Mouse (Mus musculus): Measurements from ENCODE around the gene Epb42. TPM values are rescaled to one million over a fixed set of nuclear protein-coding genes. Genes with fewer than 3 reads are reported as not detected.
"Not testable (repeated sequence)": the region's sequence is repeated elsewhere in the genome, so short reads cannot be mapped to it uniquely, and the experiment has no call there.

Epb42 gene
- total RNA-seq, 2 experiments from 2014 or later: 1.1 to 1.3 TPM

DNA sequence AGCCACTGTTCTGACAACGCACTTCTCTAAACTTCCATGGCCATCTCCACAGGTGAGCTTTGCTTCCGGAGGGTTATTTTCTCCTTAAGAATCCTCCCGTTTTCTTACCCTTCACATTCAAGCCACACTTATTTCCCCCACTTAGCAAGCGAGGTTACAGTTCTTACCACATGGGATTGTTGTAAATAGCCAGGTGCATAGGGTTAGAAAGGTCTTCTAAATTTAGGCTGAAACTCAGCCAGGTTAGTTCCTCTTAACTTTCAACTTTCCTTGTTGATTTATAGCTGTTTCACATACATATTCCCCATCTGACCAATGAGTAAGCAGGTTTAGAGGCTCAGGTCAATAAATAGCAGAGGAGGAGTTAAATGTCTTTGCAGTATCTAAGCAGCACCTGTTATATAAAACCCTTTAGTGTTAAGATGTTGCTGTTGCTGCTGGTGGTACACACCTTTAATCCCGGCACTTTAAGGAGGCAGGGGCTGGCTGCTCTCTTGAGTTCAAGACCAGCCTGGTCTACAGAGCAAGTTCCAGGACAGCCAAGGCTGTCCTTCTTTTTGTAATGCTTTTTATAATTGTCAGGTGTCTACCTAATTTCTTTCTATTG lies 27.7 kb downstream of the Epb42 start:
- DNase-seq: no peak
- intact Hi-C loops (cut with DNase I): no loop called here

DNA sequence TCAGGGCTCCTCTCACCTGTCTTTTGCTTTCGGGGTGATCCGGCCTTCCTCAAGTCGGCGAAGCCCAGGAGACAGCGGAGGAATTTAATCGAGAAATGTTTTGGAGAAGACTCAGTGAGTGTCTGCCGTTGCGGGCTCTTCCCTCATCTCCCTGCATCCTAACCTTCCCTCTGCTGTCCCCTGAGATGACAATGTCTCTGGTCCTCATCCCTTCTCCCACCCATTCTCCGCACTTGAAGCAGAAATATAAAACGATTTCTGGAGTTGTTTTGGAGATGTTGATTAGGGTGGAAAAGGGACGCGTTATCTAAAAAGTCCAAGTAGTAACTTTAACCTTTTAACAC lies 28.2 kb downstream of the Epb42 start:
- intact Hi-C loops (cut with DNase I): no loop called here
- DNase-seq: no peak

DNA sequence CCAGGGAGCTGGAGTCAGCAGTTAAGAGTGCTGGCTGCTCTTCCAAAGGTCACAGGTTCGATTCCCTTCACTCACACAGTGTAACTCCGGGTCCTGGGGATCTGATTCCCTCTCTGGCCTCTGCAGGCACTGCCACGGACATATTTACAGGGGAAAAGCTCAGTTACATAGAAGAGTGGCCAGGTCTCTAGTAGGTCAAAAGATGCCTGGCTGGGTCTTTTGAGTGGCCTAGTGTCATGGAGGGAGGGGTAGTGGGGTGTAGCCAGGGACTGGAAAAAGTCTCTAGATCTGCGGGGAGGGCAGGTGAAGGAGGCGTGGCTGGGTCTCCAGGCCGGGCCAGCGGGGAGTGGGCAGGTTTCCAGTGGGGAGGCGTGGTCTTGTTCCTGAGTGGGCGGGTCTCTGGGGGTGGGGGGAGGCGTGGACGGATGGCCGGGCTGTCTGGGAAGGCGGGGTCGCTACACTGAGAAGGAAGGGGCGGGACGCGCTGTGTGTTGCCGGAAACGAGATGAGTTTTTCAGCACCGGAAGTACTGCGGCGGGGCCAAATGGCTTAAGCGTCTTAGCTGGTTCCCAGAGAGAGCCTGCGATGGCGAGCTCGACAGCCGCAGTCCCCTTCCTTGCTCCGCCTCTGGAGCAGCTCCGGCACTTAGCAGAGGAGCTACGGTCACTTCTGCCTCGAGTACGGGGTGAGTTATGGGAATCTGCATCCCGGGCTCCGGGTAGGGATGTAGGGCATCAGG lies 28.8 kb downstream of the Epb42 start, which contains the start of gene Ccndbp1:
Gene Ccndbp1 (plus strand): TSS at position 479 of the 739 bp plus-strand sequence.
- DNase-seq: peak; percentile 91 to 93
- intact Hi-C loops (cut with DNase I): no loop called here

DNA sequence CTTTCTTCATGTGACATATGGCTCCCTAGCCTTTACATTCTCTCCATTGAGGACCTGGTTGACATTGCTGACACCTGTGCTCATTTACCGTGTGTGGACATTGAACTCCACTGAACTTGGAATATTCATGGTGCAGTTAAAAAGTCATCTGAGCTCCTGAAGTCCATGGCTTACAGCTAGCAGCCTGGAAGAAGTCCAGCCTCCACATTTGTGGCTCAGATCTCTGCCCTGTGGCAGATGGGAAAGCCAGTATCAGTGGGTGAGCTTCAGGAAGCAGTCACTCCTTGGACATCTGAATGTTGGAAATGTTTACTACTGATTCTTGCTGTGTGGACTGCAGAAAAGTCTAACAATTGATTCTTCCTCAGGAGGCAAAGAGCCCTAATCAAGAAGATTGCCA lies 29.9 kb downstream of the Epb42 start:
- intact Hi-C loops (cut with DNase I): no loop called here
- DNase-seq: no peak

DNA sequence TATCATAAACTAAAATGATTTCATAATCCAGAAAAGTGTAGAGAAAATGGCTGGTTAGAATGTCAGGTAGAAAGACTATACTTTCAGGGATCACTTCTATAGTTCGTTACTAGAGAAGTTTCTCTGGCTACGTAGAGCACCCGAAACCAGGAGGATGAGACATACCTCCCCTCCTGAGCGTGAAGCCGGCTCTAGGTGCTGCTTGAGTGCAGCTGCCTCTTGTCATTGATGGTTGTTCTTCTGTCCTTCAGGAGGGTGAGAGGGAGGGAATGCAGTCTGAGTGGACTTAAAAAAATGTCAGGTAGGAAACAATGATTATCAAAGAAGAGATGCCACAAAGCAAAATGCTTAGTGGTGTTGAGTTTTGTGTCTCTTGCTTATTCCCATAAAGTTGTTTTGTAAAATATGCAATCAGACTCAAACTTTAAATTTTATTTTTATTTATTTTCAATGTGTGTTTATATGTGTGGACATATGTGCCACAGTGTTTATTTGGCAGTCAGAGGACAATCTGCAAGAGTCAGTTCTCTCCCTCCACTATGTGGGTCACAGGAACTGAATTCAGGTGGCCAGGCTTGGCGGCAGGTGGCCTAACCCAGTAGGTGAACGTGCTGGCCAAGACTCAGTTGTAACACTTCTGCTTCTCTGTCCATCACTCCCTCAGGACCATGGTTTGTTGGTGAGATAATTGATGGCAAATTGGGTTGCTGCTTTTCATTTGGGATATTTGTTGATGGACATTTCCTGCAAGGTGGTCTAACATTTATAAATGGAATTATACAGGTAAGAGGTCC lies 32.7 kb downstream of the Epb42 start:
- intact Hi-C loops (cut with DNase I): no loop called here
- DNase-seq: no peak

DNA sequence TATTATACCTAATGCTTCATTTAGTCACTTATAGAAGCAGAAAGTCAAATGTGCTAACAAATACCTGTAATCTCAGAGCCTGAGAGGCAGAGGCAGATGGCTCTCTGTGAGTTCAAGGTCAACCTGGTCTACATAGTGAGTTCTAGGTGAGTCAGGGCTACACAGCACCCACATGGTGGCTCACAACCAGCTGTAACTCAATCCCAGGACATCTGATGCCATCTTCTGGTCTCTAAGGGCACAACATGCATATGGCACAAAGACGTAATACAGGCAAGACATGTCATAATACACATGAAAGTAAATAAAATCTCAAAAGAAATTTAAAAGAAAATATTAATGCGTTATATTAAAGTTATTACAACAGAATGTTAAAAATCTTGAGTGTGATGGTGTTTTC lies 33.3 kb downstream of the Epb42 start:
- intact Hi-C loops (cut with DNase I): no loop called here
- DNase-seq: no peak

DNA sequence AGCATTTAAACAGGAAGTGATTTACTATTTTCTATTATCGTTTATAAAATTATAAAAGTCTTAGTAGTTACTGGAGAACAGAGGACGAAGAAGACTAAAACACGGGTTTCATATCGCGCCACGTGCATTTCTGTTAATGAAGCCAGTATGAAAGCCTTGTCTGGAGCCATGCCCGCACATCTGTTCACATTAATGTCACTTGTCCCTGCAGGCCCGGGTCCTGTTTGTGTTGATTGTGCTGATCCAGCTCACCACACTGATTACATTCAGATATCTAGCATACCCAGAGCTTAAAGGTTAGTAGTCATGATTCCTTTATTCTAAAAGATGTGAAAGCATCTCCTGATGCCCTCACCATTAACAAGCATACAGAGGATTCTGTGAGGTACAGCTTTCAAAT lies 38.0 kb downstream of the Epb42 start:
- intact Hi-C loops (cut with DNase I): no loop called here
- no peak for DNase-seq

DNA sequence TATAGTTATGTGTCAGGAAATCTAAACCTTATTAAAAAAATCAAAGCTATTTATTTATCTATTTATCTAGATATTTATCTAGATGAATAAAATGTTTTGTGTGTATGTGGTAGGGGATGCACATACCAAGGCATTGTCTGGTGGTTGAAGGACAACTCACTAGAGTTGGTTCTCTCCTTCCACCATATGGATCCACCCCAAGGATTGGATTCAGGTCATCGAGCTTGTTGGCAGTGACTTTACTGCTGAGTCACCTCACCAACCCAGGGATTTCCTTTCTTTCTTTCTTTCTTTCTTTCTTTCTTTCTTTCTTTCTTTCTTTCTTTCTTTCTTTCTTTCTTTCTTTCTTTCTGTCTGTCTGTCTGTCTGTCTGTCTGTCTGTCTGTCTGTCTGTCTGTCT lies 40.3 kb downstream of the Epb42 start:
- DNase-seq; intact Hi-C loops (cut with DNase I): not testable (repeated sequence)

DNA sequence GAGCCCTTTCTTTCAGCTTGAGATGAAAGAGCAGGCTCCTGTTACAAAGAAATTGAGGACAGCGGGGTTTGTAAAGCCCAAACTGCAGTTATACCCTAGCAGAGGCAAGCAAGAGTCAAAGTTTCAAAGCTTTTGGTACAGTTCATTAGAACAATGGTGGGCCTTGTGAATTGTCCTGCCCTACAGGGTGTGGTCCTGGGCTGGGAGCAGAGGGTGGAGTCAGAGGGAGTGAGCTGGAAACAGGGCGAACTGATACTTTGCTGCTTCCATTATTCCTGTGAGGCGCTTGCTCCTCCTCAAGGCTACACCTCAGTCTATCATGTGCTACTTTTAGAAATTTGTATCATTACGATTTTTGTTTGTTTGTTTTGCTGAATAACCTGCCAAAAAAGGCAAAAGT lies 45.7 kb downstream of the Epb42 start:
- DNase-seq: no peak
- intact Hi-C loops (cut with DNase I): no loop called here

DNA sequence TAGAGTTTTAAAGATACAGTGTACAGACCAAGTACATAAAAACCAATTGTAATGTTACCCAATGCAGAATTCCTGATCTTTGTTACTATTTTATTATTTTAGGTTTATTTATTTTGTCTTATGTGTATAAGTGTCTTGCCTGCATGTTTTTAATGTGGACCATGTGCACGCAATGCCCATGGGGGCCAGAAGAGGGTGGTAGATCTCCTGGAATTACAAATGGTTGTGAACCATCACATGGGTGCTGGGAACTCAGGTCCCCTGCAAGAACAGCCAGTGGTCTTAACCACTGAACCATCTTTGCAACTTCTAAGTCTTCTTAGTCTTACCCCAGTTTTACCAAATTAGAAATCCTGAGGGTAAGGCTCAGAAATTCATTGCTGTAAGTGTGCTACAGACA lies 51.6 kb downstream of the Epb42 start:
- intact Hi-C loops (cut with DNase I): no loop called here
- DNase-seq: no peak

DNA sequence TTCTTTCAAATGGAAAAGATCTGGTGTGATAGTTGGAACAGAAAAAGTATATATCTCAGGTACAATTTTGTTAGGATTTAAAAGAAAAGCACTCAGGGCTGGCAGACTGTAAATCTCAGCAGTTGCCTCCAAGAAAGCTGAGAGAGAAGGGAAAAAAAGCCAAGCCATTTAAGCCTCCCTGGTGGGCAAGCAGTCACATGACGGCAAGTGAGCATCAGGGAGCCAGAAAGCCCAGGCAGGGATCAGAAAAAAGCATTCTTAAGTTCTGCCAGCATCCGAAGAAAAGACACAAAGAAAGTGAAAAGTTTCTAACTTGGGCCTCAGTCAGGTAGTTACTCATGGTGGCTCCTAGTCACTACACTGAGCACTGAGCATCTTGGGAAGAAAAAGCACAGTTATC lies 53.3 kb downstream of the Epb42 start:
- DNase-seq: no peak
- intact Hi-C loops (cut with DNase I): no loop called here

DNA sequence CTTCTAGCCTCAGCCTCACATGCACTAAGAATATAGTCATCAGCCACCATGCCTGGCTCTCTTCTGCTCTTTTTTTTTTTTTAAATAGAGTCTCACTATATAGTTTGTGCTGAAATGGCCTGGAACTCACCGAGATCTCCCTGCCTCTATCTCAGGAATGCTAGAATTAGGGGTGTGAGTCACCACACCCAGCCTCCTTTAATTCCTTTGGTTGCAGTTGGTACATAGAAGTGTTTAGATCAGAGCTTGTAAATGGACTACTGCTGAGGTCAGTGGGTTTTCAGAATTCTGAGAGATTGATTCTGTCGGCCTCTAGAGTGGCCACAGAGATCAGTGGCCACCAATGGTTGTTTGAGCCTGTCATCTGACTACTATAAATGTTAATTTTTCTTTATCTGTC lies 56.0 kb downstream of the Epb42 start:
- intact Hi-C loops (cut with DNase I): no loop called here
- no peak for DNase-seq

DNA sequence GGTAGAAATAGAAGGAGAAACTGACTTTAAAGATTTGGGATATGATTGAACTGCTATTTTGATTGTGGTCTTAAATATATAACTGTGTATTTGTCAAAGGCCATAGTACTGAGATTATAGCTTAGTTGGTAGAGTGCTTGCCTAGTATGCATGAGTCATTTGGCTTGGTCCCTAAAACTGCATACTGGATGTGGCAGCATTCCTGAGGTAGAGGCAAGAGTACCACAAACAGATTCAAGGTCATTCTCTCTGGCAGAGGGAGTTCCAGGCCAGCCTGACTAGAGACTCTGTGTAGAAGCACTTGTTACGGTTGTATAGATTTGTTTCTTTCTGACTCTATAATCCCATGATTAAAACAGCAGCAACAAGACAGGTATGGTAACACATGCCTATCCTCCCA lies 57.1 kb downstream of the Epb42 start:
- no peak for DNase-seq
- intact Hi-C loops (cut with DNase I): no loop called here

DNA sequence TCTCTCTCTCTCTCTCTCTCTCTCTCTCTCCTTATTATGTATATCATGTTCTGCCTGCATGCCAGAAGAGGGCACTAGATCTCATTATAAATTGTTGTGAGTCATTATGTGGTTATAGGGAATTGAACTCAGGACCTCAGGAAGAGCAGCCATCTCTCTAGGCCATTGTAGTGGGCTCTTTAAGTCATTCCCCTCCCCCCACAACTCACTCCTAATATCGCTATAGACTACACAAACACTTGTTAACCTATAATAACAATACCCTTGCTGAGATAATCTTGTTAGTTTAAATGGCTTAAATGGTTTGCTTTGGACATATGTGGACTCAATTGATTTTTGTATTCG lies 58.2 kb downstream of the Epb42 start:
- intact Hi-C loops (cut with DNase I): no loop called here
- DNase-seq: no peak

DNA sequence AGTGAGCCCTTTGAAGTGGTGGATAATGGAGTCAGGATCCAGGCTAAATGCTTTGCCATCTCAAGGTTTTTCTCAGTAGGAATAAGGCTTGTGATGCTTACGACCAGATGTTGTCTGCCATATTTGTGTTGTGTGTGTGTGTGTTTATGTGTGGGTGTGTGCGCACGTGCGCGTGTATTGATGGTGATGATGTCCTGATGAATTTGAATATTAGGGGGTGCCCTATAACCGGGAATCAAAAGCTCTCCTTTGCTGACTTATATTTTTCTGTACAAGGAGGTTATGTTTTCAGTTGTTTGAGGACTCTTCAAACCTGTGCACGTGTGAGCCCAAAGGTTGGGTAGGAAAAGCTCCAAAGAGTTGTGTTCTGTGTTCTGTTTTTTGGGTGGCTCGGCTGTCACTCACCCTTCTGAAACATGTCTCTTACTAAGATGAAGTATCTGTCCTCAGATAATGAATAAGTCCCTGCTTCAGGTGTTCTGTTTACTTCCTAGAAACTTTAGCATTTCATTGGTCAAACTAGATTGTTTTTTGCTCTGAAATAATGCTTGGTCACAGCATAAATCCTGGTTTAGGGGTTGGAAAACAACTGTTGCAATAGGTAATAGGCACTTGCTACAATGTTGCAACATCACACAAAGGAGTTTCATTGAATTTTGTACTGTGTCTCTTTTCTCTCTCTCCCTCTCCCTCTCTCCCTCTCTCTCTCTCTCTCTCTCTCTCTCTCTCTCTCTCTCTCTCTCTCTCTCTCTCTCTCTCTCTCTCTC lies 58.8 kb downstream of the Epb42 start:
- intact Hi-C loops (cut with DNase I): no loop called here
- DNase-seq: no peak

DNA sequence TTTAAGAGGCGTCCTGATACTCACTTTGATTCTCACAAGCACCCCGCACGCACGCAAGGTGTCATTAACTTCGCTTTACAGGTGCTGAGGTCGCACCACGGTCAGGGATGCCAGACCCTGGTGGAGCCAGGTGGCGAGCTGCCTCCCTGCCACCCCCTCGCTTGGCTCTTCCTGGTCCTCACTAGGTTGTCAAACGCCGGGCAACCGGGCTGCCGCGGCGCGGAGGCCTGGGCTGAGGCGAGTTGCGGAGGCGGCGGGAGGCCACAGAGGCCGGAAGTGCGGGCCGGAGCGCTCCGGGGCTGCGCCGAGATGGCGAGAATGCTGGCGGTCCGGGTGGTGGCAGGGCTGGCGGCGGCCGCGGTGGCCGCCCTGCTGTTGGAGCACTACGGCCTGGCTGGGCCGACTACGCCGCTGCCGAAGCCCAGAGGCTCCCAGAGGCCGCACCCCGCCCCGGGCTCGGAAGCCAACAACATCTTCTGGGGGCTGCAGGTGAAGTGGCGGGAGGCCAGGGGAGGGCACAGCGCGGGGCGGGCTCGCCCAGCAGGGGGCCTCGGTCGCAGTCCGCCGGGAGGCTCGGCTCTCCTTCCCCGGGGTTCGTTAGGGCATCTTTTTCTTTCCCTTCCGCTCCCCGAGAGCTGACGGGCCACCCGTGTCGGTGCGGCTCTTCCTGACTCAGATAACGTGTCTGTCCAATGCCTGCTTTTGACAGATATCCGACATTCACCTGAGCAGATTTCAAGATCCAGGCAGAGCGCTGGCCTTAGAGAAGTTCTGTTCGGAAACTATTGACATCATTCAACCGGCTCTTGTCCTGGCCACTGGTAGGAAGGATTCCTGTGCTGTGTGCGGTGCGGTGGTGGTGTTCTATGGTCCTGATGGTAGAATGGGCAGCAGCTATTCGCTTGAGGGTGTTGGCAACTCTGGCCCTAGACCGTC lies 59.6 kb downstream of the Epb42 start, which contains the start of gene Tmem62:
Gene Tmem62 (plus strand): TSS at position 28 of the 936 bp plus-strand sequence.
- DNase-seq: peak; percentile 72 to 76
- intact Hi-C loops (cut with DNase I): no loop called here

DNA sequence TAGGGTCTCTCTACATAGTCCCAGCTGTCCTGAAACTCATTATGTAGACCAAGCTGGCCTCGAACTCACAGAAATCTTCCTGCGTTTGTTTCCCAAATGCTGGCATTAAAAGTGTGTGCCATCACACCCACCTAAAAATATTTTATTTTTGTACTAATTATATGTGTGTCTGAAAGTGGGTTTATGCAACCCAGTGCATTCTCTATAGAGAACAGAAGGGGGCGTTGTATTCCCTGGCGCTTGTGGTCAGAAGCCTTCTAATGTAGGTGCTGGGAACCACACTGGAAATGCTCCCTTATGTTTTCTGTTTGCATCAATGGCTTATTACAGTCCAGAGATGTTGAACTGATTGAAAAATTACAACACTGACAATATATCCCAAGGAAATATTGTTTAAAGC lies 60.6 kb downstream of the Epb42 start:
- no peak for DNase-seq
- intact Hi-C loops (cut with DNase I): no loop called here

DNA sequence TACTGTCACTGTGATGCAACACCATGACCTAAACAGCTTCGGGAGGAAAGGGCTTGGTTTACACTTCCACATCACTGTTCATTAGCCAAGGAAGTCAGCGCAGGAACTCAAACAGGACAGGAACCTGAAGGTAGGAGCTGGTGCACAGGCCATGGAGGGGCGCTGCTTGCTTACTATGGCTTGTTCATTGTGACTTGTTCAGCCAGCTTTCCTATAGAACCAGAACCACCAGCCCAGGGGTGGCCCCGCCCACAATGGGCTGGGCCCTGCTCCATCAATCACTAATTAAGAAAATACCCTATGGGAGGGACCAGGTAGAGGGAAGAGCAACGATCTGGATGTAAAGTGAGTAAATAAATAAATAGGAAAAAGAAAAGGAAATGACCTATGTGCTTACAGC lies 63.9 kb downstream of the Epb42 start:
- DNase-seq: no peak
- intact Hi-C loops (cut with DNase I): no loop called here

DNA sequence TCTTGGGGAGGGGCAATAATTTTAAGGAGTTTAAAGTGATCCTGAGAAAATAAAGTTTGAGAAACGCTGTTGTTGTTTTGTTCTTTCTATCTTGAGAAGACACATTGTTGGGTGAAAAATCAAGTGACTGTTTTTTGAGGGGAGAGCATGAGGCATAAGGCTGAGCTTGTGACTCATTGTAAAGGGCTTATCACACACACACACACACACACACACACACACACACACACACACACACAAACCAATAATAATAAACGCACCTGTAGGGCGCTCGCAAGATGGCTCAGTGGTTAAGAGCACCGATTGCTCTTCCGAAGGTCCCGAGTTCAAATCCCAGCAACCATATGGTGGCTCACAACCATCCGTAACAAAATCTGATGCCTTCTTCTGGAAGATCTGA lies 64.6 kb downstream of the Epb42 start:
- DNase-seq; intact Hi-C loops (cut with DNase I): not testable (repeated sequence)

DNA sequence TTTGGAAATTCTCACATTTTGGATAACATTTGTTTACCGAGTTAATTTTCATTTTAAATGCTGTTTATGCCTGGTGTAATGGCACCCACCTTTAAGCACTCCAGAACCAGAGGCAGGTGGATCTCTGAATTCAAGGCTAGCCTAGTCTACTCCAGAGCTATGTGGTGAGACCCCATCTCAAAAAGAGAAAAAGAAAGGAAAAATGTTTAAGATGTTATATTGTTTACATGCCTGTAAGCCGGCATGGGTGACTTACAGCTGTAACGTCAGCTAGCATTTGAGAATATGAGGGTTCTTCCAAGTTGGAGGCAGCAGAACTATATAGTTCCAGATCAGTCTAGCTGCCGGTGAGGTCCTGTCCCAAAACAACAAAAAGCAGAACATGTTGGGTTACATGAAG lies 65.1 kb downstream of the Epb42 start:
- DNase-seq: no peak
- intact Hi-C loops (cut with DNase I): no loop called here

Measured in heart, postnatal 14 days (tissue).